Mouse (Mus musculus) adrenal gland, postnatal 10 days (tissue): ENCODE measurements around the gene Mfap3l. TPM values are rescaled to one million over a fixed set of nuclear protein-coding genes. Genes with fewer than 3 reads are reported as not detected.
"Not testable (repeated sequence)": the region's sequence is repeated elsewhere in the genome, so short reads cannot be mapped to it uniquely, and the experiment has no call there.

Source experiments
- DNase-seq: peaks from one replicate; pipeline ENCODE4 v3.0.0; 2021; ENCODE audit warnings: mixed read lengths
- long read RNA-seq, 2 experiments: library from polyadenylated mRNA; stranded (forward); transcript quantifications; one replicate each; pipeline ENCODE4 v2.0.0; 2021
- total RNA-seq, 2 experiments: library from RNA; stranded (reverse); gene quantifications; 2 replicates each; pipeline ENCODE4 v1.2.3; 2021

Mfap3l gene
- 1 to 10 TPM; 1.5 to 2.7 TPM for total RNA-seq
- long read RNA-seq, experiment 1 = 0 reads
- long read RNA-seq, experiment 2, partial matches to known transcripts = 0 of 1 reads
- long read RNA-seq, experiment 2, other reads (novel, unspliced or antisense) = 1 of 1 reads

DNA sequence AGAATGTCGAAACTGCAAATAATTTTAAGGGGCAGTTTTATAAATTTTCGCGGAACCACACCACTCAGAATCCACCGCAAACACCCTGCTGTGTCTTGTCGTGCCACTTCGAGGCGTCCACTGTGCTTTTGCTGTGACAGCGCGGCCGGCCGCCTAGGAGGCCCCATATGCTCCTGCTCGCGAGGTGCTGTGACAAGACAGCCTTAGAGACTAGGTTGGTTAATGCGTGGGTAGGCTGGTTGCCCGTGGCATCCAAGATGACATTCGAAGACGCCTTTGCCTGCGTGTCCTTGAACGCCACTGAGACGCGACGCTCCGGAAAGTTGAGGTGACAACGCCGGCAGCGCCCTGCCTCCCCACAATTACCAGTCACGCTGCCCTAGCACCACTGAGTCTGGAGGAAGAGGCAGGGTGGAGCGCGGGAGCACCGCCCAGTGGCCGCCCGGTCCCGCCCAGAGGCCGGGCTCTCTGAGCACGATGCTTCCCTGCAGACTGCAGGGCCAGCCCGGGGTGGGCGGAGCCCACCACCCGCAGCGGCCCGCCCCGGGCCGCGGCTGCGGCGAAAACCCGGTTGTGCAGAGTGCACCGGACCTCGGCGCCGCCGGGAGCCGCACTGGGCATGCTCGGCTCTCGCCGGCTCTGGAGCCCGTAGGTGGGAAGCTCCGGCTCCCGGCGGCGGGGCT is at the start of gene Mfap3l:
Gene Mfap3l (plus strand): TSS at position 578 of the 683 bp plus-strand sequence.
- peak; percentile 96 for DNase-seq

DNA sequence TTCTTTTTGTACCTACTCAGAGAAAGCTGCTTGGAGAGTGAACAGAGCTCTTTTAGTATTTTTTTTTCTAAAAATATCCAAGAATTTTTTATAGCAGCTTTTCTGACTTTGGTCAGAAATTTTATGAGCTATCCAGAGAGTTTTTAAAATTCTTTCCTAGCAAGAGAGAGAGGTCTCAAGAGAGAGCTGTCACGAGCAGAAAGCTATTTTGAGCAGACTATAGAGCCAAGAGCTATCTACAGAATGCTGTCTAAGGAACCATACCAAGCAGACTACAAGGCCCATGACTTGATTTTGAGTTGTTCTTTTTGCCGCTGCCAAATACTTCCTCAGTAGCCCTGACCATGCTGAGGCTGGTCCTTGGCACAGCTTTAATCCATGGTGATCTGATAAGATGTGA is 49.3 kb upstream of the Mfap3l start:
- DNase-seq = no peak

DNA sequence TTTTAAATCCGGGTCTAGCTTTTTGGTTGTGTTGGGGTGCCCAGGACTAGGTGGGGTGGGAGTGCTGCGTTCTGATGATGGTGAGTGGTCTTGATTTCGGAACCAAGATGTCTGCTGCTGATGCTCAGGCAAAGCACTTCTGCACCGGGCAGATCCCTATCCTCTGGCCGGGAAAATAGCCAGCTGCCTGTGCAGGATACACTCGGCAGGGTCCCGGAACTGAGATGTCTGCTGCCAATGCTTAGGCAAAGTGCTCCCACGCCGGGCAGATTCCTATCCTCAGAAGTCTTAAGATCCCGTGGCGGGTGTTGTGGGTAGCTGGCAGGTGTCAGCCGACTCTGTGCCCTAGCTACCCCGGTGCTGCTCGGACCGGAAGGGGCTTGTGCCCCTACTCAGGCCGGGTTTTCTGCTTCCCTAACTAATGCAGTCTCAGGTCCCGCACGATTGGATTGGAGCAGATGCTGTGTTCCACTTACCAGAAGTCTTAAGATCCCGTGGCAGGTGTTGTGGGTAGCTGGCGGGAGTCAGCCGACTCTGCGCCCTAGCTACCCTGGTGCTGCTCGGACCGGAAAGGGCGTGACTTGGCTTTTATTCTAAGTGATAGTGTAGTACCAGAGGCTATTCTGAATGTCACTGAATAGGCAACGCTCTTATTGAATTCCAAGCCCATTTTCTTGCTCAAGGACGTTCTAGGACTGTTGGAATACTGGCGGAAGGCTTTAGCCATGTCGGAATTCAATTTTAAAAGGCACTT is 41.1 kb upstream of the Mfap3l start:
- DNase-seq = not testable (repeated sequence)

DNA sequence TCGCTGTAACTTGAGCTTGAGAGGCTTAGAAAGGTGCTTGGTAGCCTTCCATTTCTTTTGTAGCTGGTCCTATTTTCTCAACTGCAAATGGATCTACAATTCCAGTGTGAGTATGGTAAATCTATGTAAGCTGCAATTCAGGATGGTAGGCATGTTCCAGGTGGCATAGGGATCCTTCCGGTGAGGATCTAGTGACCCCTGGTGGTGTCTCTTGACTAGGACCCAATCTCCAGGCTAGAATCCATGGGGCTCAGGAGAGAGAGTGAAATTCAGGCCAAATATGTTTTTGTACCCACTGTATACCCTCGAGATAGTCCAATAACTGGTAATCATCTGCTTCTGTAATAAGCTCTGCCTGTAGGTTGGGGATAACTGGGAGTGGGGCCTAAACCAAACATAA is 37.9 kb upstream of the Mfap3l start:
- peak; percentile 25 for DNase-seq

DNA sequence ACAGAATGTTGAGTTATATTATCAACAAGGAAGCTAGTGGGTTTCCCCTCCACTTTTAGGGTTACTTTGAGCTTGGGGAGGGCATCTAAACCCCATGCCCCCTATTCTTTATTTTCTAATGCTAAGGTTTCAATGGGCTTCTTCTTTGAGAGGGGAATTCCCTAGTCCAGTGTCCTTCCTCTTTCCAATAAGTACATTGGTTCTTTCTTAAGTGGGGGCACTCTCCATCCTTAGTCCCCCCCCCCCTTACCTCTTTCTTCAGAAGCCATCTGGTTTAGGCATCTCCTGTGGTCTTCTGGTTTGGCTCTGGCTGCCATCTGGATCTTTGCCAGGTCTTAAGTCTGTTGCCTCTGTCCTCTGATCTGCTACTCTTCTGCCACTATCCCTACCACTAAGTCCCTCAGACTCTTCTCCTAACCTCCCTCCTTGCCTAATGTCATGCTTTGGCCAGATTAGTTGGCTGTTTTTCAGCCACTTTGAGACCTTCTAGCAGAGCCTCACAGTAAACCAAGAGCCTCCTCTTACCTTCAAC is 21.0 kb upstream of the Mfap3l start:
- no peak for DNase-seq

DNA sequence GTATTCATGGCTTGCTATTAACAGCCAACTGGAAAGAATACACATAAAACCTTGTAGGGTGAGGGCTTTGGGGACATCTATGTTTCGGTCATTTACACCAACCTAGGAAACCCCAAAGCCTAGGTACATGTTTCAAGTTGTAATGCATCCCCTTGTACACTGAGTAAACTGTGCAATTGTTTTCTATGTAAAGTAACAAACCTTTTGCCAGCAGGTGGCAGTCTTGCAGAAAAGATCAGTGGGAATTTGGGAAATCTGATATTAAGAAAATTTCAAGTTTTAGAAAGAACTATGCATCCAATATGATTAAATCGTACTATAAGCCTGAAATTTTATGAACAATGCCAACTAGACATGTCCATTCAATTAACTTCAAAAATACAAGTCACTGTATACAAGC is 15.7 kb upstream of the Mfap3l start:
- peak; percentile 56 for DNase-seq

DNA sequence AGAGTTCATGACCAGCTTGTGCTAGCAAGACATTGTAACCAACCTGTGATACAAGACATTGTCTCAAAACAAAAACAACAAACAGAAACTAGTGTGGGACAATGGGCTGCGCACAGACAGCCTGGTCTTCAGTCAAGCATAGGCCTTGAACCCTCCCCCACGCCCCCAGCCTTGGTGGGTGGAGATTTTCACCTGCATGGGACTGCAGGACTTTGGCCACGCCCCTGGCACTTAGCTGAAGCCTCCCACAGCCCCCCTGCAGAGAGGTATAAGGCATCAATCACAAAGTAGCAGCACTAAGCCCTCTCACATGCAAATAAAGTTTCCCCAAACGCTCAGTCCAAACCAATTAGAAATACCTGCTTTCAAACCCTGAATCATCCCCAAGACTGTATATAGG is 11.1 kb upstream of the Mfap3l start:
- DNase-seq = no peak

DNA sequence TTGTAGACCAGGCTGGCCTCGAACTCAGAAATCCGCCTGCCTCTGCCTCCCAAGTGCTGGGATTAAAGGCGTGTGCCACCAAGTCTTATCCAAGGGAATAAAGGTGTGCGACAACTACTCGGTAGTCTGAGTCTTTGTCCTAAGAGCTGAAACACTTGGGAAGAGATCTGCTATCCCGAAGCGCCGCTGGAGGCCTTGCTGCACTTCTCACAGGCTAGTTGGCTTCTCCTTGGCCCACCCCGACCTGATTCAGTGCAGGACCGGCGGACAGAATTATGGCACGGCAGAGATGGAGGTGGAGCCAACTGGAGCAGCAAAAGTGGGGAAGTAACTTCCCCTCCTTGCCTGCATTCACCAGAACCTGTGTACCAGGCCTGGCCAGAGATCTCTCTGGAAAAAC is 10.6 kb upstream of the Mfap3l start:
- DNase-seq = no peak

DNA sequence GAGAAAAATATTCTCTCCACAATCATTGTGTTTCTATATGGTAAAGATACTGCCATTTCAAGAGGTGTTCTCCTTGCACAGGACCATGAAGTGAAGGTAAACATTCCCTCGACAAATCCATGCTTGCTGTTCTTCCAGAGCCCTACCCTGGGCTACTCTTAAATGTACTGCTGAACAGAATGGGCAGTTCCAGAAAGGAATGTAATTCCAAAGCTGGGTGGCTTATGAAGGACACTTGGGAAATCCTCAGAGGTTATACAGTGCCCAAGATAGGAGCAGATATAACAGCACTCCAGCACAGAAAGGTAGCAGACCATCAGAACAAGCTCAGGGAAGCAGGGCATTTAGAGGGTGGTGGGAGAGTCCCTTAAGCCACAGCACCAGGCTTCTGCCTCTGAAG is 9.2 kb upstream of the Mfap3l start:
- no peak for DNase-seq

DNA sequence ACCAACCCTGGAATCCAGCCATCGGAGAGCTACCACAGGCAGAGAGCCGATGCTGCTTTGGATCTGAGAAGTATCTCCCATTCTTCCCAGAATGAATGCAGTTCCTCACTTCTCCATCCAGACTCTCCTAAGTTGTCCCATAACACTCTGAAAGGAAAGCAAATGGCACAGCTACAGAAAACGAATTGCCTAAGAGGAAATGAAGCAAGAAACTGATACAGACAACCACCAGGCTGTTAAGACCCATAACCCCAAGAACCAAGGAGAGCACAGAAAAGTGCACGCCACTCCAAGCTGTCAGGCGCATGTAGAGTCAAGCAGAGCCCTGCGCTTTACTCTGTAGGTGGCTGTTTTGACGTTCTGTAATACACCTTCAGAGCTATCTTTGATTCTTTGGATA is 7.9 kb upstream of the Mfap3l start:
- DNase-seq = no peak

DNA sequence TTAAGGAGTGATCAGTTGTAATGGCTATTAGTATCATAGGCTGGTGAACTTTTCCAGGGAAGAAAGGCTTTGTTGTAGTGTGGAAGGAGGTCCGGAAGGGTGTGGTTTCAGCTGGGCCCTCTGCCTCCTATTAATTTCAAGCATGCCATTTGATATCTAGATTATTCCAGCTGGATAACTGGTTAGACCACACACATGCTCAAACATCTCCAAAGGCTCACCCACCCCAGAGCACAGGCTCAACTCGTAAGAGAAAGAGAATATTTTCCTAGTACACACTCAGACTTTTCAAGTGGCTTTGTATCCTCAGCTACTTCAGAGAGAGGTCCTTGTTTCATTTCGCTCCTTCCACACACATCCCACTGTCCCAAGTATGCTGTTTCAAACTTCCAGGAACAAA is 4.7 kb upstream of the Mfap3l start:
- no peak for DNase-seq

DNA sequence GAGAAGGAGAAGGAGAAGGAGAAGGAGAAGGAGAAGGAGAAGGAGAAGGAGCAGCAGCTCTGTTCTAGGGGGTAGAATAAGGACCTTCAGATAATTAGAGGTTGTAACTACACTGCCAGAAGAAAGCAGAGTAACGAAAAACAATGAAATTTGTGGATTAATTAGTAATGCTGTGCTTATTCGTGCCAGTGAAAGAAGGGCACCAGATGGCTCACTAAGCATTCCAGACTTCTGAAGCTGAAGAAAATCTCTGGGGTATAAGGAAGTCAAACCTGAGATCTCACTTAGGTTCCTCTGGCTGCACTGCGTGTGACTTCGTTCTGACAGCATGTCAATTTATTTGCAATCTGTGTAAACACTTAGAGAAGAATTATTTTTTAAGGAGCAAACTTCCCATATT is 3.6 kb upstream of the Mfap3l start:
- DNase-seq = no peak

DNA sequence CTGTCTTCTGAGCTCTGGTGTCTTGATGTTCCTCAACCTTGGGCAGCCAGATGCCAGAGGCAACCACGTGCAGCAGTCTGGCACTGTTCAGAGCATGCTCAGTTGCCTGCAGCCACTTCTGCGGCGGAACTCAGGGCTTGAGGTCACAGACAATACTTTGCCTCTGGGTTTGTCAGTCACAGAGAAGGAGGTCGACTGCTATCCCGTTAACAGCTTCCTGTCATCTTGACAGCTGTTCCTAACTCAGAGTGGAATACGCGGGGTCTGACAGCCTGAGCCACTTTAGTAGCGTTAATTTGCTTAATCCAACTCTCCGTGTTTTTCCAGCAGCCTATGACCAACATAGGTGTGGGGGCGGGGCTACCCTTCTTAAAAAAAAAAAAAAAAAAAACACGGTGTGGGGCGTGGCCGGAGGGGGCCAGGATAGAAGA is 1.1 kb upstream of the Mfap3l start:
- DNase-seq = peak; percentile 76

DNA sequence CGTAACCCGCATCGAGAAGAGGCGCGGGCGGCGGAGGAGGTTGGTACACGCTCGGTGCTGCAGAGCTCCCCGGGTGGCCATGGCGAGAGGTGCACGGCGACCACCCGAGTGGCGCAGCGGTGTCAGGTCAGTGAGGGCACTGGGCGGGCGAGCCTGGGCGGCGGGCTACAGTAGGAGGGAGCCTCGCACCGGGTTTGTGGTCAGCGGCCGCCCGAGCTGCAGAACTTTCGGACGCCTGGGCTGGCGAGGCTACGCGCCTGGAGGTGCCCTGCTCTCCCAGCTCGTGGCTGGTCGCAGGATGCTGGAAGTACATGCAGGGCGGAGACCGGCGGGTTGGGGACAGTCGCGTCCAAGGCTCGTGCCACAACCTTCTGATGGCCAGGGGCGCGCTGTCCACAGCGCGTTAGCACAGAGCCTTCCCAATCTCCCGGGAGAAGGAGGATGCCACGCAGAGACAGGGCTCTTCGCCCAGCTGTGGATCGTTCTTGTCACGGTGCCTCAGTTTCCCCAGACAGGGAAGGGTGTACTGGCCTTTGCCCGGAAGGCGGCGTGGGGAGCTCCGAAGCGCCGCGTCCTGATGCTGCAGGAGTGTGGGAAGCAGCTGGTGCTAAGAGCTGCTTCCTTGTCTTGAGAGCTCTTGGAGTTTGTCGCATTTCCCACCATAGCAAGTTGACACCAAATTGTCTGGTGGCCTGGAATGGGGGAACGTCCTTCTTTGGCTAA is 467 bp downstream of the Mfap3l start:
- DNase-seq = no peak

DNA sequence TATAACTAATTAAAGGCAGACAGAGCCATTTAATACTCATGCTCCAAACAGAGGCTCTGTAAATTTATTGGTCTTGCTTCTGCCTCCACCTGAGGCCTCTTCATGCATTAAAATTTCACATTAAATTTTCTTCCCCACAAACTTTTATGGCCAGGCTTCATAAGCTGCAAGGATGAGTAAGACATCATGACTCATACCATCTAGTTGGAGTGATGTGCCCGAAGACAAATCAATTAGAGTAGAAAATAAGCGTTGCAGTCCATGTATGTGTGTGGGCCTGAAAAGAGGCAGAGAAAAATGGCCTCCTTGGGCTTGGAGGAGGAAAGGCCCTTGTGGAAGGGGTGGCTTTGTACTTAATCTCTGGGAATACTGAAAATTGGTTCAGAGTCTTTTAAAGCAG is 2.3 kb downstream of the Mfap3l start:
- no peak for DNase-seq

DNA sequence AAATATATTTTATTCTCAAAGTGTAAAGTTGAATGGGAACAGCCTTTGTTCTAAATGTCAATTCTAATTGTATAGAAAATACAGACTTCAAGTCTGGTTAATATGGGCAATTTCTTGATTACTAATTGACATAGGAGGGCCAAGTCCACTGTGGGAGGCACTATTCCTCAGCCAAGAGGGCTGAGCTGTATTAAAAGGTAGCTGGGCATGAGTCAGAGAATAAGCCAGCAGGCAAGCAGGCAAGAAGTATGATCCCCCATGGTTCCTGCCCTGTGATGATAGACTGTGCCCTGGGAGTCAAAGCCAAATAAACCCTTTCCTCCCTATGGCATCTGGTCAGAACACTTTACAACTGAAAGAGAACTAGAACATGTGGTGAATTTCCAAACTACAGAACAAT is 3.2 kb downstream of the Mfap3l start:
- DNase-seq = no peak

DNA sequence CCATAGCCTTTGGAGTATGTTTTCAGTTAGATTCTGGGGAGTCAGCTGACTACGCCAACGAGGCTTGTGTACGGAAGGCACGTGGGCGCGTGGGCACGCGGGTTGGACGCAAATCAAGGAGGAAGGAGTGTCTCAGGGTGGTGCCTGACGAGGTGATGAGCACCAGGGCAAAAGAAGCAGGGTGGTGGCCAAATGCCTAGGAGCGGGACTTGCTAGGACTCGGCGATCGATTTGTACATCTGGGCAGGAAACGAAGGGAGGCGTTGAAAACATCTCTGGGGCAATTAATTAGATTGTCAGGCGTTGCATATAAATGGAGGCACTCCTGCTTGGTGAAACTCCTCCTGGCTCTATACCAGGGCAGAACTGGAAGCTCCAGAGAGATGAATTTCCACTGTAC is 7.4 kb downstream of the Mfap3l start:
- DNase-seq = no peak

DNA sequence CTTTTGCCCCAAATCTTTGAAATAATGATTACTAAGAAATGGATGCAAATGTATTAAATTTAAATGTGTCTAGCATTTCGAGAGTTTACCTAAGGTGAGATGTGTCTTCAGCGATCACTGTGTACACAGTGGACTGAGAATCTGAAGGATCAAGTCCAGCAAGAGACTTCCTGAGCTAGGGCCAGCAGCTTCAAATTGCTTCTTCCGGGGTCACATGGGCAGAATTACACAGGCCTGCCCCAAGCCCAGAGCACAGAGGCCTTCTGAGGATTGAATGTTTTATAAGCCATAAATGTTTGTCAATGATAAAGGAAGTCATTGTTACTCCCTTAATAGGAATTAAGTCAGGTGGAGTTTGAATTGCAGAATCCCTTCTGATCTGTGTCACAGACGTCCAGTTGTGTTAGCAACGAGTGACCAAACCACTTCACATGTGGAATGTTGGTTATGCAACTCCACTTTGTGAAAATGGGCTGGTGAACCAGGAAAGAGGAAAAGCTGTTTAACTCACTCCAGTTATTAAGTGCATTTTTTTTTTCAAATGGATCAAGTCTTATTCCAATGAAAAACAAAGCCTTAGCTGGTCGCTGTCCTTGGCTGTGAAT is 10.9 kb downstream of the Mfap3l start:
- no peak for DNase-seq

DNA sequence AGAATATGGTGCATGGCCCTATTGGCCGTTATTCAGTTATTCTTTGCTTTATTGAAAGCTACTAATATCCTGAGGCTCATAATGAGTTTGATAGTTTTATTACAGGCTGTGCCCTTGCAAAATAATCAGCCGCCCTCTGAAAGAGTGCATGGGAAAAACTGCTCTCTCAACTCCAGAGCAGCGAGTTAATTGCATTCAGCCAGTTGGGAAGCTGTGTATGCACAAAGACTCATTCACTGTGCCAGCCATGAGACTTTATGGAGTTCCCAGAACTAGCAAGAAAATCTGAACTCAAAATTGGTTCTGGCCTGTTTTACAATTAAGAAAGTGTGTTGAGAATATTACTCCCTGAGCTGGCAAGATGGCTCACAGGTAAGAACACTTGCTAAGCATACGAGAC is 12.5 kb downstream of the Mfap3l start:
- DNase-seq = no peak

DNA sequence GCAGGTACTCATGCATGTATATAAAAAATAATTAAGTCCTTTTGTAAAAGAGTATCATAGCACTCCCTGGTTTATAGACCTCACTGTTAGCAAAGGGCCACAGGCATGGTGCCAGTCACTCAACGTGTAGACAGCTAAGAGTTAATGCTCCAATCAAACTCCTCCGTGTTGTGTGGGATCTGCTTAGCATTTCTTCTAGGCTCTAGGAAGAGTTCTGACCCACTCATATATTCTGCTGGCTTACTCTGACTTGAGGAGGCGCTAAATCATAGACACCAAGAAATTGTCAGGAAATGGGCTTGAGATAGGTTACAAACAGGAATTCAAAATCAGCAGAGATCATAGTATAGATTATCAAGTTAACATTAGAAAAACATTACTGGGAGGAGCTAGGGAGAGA is 13.3 kb downstream of the Mfap3l start:
- DNase-seq = no peak

DNA sequence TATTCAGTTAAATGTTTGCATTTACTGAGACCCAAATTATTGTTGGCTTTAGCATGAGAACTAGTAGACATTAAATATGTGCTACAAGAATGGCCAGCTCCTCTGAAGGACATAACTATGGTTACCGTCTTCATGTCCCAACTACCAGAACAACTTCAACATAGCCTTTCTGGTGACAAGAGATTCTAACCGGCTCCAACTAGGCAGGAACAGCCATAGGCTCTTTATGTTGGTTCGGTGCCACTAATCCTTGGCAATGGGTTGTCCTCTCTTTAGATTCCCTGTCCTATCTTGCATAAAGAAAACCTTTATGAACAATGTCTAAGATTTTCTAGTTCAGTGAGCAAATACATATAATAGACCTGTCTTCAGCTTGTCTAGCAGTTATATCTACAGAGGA is 14.7 kb downstream of the Mfap3l start:
- no peak for DNase-seq

DNA sequence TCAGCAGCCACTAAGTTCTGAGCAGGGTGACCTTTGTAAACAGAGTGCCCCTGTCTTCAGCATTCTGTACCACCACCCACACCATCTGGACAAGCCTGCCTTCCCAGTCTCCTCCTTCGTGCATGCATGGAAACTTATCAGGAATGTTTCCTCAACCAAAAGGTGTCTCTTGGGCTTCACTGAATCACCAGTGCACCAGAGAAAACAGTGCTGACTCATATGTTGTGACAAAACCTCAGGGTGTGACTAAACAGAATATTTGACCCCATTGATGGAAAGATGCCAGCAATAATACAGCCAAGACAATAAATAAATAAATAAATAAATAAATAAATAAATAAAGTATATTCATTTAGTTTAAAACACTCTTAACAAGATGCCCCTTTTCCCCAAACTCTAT is 16.5 kb downstream of the Mfap3l start:
- no peak for DNase-seq

DNA sequence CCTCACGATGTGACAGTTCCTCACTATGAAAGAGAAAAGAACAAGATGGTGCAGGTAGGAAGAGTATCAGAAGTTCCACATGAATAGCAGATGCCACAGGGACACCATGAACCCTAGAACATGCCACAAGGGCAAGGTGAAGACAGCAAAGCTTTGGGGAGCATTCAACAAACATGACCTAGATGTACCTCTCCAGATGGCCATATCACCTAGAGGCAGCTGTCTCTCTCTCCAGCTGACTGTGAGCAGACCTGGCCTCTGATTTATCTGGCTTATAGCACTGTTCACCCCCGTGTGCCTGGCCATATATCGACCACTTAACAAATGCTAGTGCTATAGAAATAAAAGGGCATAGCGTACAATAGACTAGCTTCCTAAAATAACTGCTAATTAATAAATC is 17.5 kb downstream of the Mfap3l start:
- DNase-seq = no peak
